Mouse (Mus musculus): Measurements from ENCODE around the gene Gapdh. TPM values are rescaled to one million over a fixed set of nuclear protein-coding genes. Genes with fewer than 3 reads are reported as not detected.

The Gapdh gene
- total and polyA plus RNA-seq, 3 experiments, result 2,613 to 2,736 (median 2,674) TPM

DNA sequence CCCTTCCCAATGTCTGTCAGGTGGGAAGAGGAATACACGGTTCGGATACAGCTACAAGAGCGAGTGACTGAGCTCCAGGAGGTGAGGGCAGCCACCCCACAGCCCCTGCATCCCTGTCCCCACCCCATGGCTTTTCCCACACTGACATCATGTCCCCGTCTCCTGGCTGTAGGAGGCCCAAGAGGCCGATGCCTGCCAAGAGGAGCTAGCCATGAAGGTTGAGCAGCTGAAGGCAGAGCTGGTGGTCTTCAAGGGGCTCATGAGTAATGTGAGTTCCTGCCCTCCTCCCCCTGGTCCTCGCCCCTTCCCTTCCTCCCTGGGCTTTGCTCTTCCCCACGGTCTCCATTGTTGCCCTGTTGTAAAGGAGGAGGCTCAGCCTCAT is 16.7 kb downstream of the Gapdh start:
- no peak for DNase-seq

DNA sequence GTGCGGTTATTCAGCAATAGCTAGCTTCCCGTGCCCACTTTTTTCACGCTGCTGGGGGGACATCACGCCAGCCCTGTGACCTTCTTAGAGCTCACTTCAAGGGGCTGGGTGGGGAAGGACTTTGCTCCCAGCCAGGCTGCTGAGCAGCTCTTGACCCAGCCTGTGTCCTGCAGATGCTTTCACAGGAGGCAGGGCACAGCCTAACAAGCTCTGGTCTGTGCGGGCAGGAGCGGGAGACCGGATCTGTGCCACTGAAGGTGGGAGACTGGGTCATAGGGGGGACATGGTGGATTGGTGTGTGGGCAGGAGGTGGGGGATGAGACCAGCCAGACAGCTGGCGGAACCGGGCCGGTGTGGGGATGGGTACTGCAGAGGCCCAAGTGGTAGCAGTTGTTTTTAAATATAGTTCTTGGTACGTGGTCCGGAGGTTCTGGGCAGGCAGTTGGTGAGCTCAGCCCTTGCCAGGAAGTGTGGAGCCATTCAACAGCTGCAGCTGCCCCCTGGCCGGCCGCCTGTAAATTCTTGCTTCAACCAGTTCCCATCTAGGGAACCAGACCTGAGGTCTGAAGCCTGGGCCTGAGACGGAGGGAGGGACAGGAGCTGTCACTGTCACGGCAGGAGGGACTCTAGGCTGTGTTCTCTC is 17.2 kb downstream of the Gapdh start:
- no peak for DNase-seq

DNA sequence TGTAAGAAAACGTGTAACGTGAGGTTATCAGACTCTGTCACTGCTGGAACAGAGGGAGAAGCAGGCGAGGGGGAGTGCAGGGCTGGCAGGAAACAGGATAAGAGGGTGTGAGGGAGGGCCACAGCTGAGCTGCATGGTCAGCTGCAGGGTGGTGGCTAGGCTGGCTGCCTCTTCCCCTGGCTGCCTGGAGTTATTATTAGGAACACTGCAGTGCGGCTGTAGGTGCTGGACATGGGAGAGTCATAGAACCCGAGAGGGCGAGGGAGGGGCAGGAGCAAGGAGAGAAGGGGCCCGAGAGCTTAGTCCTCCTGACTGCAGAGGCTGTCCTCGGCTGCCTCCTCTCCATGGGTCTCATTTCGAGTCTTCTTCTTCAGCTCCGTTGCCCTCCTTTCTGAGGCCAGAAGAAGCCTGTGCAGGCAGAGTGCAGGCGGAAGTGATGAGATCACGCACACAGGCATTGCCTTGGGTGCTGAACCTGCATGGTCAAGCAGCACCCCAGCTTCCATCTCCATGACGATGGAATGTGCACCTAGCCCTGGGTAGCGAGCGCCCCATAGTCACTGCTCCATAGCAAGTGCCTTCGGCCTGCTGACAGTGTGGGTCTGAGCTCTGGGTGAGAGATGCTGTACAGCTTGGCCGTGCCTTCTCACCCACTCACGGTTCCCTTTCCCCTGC is 17.9 kb downstream of the Gapdh start:
- DNase-seq, result peak; percentile 54

DNA sequence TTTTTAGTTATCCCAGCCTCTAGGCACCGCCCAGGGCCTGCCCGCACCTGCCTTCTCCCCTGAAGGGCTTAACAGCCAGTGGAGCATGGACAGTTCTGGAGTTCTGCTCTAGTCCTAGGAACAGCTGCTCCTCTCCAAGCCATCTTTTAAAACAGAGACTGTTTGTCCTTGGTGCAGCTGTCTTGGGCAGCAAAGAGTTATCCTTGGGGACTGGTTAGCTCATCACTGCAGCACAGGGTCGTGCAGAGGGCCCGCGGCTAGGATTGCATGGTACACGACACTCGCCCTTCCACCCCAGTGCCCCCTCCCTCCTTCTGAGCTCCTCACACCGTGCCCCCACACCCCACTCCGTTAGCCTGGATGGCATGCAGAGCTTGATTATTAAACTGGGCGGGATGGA is 18.9 kb downstream of the Gapdh start:
- no peak for DNase-seq

DNA sequence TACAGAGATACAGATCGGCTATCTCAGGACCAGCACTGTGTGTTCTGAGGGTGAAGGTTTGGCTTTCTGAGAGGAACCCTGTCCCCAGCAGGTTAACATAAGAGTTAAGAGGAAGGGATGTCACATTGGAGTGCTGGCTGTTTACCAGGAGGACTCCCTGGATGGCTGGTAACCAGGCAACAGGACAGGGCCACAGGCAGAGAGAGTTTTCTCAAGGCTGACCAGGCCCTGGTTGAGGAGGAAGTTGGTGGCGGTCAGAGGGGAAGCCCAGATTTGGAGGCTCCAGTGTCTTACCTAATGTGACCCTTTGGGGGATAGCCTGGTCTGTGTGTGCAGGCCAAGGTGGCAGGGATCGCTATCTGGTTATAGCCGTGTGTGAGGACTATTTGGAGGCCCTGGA is 19.5 kb downstream of the Gapdh start:
- DNase-seq, result peak; percentile 75

DNA sequence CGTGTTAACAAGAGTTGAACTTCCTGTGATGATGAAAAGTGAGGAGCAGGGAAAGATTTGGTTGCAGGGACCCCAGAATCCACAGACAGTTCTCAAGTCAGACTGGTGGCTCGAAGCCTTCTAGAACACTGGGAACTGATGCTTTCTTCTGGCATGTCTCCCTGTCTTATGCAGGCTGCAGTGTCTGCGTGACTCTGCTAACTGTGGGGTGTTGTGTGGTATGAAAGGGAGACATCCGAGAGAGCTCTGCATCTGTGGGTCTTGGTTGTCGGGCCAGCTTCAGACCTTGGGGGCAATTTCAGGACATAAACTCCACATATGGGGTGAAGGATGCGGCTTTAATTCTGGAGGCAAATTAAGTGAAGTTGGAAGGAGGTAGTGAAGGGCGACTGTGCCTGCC is 20.1 kb downstream of the Gapdh start:
- DNase-seq, result no peak

DNA sequence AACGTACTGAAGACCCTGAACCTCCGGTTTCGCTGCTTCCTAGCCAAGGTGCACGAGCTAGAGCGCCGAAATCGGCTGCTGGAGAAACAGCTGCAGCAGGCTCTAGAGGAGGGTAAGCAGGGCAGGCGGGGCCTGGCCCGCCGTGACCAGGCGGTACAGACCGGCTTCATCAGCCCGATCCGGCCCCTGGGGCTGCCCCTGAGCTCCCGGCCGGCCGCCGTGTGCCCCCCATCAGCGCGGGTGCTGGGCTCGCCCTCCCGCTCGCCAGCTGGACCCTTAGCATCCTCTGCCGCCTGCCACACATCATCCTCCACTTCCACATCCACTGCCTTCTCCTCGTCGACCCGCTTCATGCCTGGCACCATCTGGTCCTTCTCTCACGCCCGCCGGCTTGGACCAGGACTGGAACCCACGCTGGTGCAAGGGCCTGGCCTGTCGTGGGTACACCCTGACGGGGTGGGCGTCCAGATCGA is 20.8 kb downstream of the Gapdh start:
- DNase-seq, result no peak

DNA sequence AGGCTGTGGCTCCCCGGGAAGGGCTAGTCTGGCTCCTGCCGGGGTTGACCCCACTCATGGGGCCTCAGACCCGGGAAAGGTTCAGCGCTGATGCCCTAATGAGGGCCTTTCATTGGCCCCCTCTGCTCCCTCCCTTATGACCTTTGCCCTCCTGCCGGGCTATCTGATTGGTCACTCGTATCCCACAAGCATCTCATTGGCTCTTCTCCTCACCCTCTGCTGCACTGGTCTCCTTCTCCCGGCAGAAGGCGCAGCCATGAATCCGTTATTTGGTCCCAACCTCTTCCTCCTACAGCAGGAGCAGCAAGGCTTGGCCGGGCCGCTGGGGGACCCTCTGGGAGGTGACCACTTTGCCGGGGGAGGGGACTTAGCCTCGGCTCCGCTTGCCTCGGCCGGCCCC is 21.3 kb downstream of the Gapdh start, which contains the start of gene Iffo1:
Gene Iffo1 (plus strand): TSS at position 241 of the 400 bp plus-strand sequence.
- peak; percentile 94 for DNase-seq

DNA sequence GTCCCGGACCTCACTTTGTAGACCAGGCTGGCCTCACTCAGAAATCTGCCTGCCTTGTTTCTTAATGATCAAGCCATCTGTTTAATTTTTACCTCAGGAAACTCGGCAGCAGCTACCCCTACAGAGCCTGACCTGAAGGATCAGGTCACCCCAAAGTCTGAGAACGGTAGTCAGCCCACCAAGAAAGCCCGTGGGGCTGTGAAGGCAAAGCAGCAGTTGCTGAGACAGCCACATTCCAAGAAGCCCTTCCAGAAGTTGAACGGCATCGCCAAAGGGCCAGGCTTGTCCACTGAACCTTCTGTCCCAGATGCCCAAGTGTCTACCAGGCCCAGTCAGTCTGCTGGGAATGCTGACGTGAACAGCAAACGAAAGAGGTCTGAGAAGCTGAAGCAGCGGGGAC is 22.4 kb downstream of the Gapdh start:
- no peak for DNase-seq

DNA sequence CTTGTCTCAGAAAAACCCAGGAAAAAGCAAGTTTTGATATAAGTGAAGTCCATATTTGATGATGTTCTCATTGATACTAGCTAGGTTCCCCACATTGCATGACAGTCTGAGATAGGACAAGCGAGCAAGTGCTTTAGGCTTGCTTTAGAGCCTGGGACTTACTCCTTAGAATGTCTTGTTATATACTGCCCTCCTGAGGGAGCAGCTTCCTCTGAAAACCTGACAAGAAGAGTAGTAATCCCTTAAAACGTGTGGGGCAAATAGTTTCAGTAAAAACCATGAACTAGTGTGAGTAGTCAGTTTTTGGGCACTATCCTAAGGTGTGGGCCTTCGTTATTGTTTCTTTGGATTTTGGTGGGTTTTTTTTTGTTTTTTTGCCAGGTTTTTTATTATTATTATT is 23.1 kb downstream of the Gapdh start:
- DNase-seq, result no peak

DNA sequence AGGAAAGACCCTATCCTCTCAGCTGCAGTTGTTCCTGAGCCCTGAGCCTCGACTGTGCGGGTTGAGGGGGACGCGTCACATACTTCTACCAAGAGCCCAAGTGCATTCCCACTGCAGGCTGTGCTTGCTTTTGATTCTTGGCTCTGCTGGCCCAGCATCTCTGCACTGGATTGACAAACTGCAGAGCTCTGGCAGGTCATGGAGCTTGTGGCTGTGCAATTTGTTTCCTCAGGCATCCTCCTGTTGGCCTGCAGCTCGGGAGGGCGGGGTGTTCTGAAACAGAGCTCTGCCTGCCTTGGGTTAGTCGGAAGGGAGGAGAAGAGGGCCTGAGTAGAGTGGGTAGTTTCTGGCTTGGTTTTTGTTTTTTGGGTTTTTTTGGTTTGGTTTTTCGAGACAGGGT is 23.8 kb downstream of the Gapdh start:
- no peak for DNase-seq

DNA sequence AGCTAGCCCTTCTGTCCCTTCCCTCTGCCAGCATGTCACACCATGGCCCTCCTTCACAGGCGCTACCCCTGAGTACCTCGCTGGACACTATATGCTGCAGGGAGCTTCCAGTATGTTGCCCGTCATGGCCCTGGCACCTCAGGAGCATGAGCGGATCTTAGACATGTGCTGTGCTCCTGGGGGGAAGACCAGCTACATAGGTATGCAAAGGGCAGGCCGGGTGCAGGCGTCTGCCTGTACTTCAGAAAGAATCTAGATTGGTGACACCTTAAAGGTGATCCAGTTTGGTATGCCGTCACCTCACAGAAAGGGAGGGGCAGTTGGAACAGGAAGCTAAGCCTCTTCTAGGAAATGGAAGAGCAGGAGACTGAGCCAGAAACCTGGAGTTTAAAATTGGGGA is 26.5 kb downstream of the Gapdh start:
- no peak for DNase-seq

DNA sequence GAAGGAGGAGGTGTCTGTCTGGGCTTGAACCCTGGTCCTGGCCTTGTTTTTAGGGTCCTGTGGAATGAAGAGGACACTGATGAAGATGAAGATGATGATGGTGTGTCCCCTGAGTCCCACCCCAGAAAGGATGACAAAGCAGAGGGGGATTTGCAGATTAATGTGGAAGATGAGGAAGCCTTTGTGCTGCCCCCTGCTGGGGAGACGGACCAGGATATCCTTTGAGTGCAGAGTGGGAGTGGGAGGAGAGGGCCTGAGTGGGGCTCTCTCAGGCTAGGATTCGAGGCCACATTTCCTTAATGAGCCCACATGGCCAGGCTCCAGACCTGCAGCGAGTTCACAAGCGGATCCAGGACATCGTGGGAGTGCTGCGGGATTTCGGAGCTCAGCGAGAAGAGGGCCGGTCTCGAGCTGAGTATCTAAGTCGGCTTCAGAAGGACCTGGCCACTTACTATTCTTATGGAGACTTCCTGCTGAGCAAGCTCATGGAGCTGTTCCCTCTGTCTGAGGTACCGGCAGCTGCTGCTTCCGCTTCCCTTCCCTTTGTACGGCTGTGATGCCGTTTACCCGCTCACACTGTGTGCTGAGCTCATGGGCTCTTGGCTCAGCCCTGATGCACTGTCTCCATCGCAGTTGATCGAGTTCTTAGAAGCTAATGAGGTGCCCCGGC is 29.1 kb downstream of the Gapdh start:
- no peak for DNase-seq

DNA sequence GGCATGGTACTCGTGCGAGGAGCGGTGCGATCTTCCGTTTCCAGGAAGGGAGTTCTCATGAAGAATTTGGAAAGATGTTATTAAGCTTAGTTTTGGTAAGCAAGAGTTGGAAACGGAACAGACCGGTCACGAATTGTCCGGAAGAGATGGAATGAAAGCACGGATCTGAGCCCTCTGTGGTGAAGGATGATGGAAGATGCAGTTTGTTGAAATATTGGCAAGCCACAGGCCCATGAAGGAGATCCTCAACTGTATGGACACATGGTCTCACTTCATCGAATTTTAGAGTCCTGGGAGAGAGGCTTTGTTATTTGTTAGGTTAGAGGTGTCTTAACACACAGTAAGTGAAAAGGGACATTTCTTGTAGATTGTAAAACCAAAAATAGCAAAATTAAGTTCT is 33.8 kb downstream of the Gapdh start:
- DNase-seq, result no peak

DNA sequence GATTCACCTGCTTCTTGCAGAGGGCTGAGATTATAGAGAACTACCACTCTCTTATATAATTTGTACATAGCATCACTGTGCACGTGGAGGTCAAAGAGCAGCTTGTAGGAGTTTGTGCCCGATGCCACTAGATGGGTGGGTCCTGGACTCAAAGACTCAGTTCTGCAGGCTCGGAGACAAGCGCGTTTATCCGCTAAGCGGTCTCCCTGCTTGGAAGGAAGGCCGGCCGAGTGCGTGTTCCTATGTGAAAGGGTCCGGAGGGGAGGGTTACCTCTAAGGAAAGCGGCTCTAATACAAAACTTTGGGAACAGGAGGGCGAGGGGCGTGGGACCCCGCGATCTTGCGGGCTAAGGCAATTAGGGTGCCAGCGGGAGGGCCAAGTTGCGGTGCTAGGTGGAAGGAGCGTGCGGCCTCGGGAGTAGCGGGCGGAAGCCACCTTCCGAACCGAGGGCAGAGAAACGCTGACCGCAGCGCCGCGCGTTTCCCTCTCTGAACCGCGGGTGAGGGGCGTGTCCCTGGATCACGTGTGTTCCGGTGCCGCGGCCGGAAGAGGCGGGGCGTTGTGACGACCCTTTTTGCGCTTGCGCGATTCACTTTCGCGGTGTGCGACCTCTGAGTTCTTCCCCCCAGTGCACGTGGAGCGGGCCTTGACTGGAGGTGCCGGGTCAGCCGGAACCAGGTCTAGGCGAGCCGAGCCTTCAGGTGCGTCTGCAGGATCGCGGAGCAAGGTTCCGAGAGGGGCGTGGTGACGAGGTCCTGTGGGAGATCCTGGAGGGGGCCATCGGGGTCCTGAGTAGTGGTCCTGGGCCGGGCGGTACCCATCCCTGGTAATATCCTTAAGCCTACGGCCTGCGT is 34.7 kb downstream of the Gapdh start, which contains the start of gene Nop2:
Gene Nop2 (plus strand): TSS at position 608 of the 855 bp plus-strand sequence.
- DNase-seq, result peak; percentile 90

DNA sequence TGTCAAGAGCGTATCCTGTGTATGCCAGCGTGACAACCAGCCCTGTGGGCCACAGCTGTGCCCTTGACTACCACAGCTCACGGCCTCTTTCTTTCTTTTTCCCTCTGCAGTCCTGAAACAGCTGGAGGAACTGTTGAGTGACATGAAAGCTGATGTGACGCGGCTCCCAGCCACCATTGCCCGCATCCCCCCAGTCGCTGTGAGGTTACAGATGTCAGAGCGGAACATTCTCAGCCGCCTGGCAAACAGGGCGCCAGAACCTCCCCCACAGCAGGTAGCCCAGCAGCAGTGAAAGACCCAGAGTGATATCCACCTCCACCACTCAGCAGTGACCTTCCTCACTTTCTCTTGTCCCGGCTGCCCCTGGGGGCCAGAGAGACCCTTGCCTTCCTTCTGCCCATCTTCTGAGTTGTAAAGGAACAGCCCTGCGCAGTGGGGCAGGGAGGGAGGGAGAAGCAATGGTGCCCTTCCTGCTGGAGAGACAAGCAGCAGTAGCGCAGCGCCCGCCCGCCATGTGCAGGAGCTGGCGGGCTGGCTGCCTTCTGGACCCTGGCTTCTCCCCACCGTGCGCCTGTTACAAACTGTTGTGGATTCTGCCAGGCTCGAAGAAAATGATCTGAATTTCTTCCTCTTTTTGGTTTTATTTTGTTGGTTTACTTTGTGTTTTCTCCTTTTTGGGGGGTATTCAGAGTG is 36.4 kb downstream of the Gapdh start:
- no peak for DNase-seq

DNA sequence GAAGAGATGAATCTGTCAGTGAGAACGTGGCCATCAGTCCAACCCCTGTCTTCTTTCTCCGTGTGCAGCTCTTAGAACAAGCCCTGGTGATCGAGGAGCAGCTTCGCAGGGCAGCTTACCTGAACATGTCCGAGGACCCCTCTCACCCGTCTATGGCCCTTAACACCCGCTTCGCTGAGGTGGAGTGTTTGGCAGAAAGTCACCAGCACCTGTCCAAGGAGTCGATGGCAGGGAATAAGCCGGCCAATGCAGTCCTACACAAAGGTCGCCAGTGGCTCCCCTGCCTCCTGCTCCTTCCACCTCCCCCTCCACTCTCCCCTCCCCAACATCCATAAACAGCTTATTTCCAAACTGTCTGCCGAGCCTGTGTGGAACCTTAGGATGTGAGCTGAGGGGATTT is 37.5 kb downstream of the Gapdh start:
- no peak for DNase-seq

DNA sequence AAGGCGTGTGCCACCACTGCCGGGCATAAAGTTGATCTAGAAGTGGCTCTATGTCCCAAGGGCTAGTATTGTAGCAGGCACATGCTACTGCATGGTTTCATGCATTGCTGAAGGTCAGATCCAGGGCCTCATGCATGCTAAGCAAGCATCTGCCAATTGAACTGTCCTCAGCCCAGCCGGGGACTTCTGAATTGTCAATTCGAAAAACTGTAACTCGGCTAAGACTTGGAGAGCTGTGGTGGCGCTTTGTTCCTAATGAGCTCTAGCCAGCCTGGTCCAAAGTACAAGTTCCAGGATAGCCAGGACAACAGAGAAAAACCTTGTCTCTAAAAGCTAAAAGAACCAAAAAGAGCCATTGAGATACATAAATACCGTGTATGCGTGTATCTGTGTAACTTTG is 46.9 kb downstream of the Gapdh start:
- DNase-seq, result no peak

DNA sequence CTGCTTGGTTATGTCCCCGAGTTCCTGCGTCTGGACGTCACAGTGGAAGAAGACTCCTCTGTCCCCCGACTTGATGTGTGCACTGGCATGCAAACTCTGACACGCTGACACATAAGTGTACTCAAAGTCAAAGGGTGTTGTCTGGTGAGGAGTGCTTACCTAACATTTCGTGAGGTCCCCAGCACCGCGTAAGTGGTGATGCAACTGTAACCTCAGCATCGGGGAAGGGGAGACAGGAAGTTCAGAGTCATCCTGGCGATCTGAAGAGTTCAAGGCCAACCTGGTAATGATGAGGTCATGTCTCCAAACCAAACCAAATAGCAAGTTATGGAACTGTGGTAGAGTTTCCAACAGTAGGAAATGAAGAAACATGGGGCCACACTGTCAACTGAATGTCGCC is 53.7 kb downstream of the Gapdh start:
- peak; percentile 35 for DNase-seq
